Mouse (Mus musculus) MEL (cell line): ENCODE measurements at regions not wholly inside any gene's neighbourhood (a gene's known extent, or its start where the extent isn't known, plus 50 kb on each side); places are given as distances from the start of the nearest gene placed in this dataset.

ENCODE experiments used
- DNase-seq: peaks from one replicate; pipeline ENCODE4 v3.0.0; 2011; ENCODE audit warnings: low read depth, low spot score
- H3K27ac ChIP-seq: 2 replicates; pipeline ENCODE4 v1.5.1; 2012; ENCODE audit warnings: low read depth, mild to moderate bottlenecking, control low read depth, low read length, moderate library complexity; ENCODE audit not compliant: control insufficient read depth
- H3K27me3 ChIP-seq, 2 experiments: fragments of 150-350 bp in 1 of 2; sonication (generic) in 1 of 2; 2 replicates each; pipeline ENCODE4 v1.6.1; 2012; ENCODE audit warnings: low read length in 2 of 2, mild to moderate bottlenecking in 2 of 2, improper control_type of control experiment in 1 of 2, moderate library complexity in 1 of 2; ENCODE audit not compliant: insufficient read depth in 2 of 2, control insufficient read depth in 1 of 2
- H3K36me3 ChIP-seq, 2 experiments: 2 replicates each; pipeline ENCODE4 v1.6.1; 2012 to 2014; ENCODE audit warnings: low read length in 2 of 2, improper control_type of control experiment in 1 of 2, inconsistent platforms in 1 of 2, mild to moderate bottlenecking in 1 of 2; ENCODE audit not compliant: insufficient read depth in 2 of 2, control insufficient read depth in 1 of 2
- H3K4me1 ChIP-seq, 2 experiments: fragments of 150-350 bp in 1 of 2; sonication (generic) in 1 of 2; 2 replicates each; pipeline ENCODE4 v1.6.1; 2012; ENCODE audit warnings: low read length in 2 of 2, improper control_type of control experiment in 1 of 2, mild to moderate bottlenecking in 1 of 2; ENCODE audit not compliant: insufficient read depth in 2 of 2, control insufficient read depth in 1 of 2
- H3K4me3 ChIP-seq, 2 experiments: fragments of 150-350 bp in 1 of 2; sonication (generic) in 1 of 2; 2 replicates each; pipeline ENCODE4 v1.5.1; 2012; ENCODE audit warnings: low read depth in 2 of 2, low read length in 2 of 2, mild to moderate bottlenecking in 2 of 2, moderate library complexity in 2 of 2, control low read depth in 1 of 2, improper control_type of control experiment in 1 of 2; ENCODE audit not compliant: control insufficient read depth in 1 of 2, insufficient read depth in 1 of 2
- H3K79me2 ChIP-seq: 2 replicates; pipeline ENCODE4 v1.6.1; 2012; ENCODE audit warnings: mild to moderate bottlenecking, low read length, moderate library complexity; ENCODE audit not compliant: control insufficient read depth, poor library complexity, insufficient read depth
- H3K9ac ChIP-seq: 2 replicates; pipeline ENCODE4 v1.6.1; 2012; ENCODE audit warnings: low read depth, mild to moderate bottlenecking, control low read depth, low read length, moderate library complexity; ENCODE audit not compliant: control insufficient read depth, poor library complexity, severe bottlenecking
- H3K9me3 ChIP-seq: fragments of 150-350 bp; sonication (generic); replicated peaks from 2 replicates; pipeline ENCODE4 v1.6.1; 2012; ENCODE audit warnings: mild to moderate bottlenecking, low read length, improper control_type of control experiment, moderate library complexity; ENCODE audit not compliant: insufficient read depth
- CTCF ChIP-seq, 3 experiments: IDR thresholded peaks in 2 of 3; conservative IDR thresholded peaks in 1 of 3; 2 replicates each; pipeline ENCODE4 v1.5.1; 2011 to 2012; ENCODE audit warnings: low read length in 3 of 3, low read depth in 2 of 3, mild to moderate bottlenecking in 2 of 3, improper control_type of control experiment in 1 of 3, inconsistent platforms in 1 of 3, mixed read lengths in 1 of 3, moderate library complexity in 1 of 3; ENCODE audit not compliant: control insufficient read depth in 1 of 3, insufficient read depth in 1 of 3, poor library complexity in 1 of 3, severe bottlenecking in 1 of 3
- EP300 ChIP-seq, 2 experiments: IDR thresholded peaks; 2 replicates each; pipeline ENCODE4 v1.6.1; 2011; ENCODE audit warnings: improper control_type of control experiment in 2 of 2, low read length in 2 of 2, low read depth in 1 of 2, mild to moderate bottlenecking in 1 of 2
- MXI1 ChIP-seq: IDR thresholded peaks from 2 replicates; pipeline ENCODE4 v1.6.1; 2011; ENCODE audit warnings: mild to moderate bottlenecking, low read depth, low read length, improper control_type of control experiment
- MYC ChIP-seq: IDR thresholded peaks from 2 replicates; pipeline ENCODE4 v1.6.1; 2011; ENCODE audit warnings: low read depth, mild to moderate bottlenecking, low read length, improper control_type of control experiment, moderate library complexity
- NELFE ChIP-seq: IDR thresholded peaks from 2 replicates; pipeline ENCODE4 v1.6.1; 2011; ENCODE audit warnings: low read depth, low read length, improper control_type of control experiment
- SMC3 ChIP-seq: IDR thresholded peaks from 2 replicates; pipeline ENCODE4 v1.6.1; 2011; ENCODE audit warnings: low read depth, low read length, improper control_type of control experiment
- TBP ChIP-seq: IDR thresholded peaks from 2 replicates; pipeline ENCODE4 v1.8.0; 2011; ENCODE audit warnings: low read depth, low read length, improper control_type of control experiment
- ZMIZ1 ChIP-seq: IDR thresholded peaks from 2 replicates; pipeline ENCODE4 v1.6.1; 2012; ENCODE audit warnings: low read depth, mild to moderate bottlenecking, inconsistent platforms, low read length, improper control_type of control experiment, moderate library complexity
- ZNF384 ChIP-seq: IDR thresholded peaks from 2 replicates; pipeline ENCODE4 v1.6.1; 2012; ENCODE audit warnings: low read depth, mild to moderate bottlenecking, inconsistent platforms, low read length, improper control_type of control experiment

DNA sequence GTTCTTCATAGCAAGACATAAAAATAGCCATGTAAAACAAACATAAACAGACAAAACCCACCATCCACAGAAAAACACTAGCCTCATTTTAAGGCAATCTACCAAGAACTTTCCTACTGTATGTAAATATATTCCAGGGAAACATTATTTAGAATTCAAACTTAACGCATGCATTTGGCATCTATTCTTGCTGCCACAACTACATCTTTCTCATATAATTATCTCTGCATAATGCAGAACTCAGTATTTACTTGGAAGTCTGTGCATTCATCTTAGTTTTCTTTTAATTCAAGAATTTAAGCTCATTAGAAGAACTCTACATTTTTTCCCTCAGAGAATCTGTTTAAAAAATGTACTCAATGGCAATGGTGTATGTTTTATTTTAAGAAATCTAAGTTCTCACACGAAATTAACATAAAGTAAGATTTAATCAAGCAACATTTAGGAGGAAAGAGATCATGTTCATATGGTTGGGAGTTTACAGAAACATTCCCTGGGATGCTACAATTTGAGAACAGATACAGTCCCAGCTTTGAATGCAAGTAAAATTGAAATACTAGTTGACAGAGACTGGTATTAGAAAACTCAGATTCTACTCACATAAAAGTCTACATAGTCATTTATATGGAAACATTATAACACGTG is 1114.7 kb downstream of the Sorcs1 start:
- Histone ChIP-seq H3K9ac (no peak overlapping the region), H3K36me3 (no peaks in the 10 kb centered on the region), H3K4me3 (no peak overlapping the region), H3K27me3 (no peaks in the 10 kb centered on the region), H3K79me2 (no peaks in the 10 kb centered on the region), H3K9me3 (no peaks in the 10 kb centered on the region), H3K4me1 (no peaks in the 10 kb centered on the region), H3K27ac (no peak overlapping the region)
- no peak for TF ChIP-seq EP300 (IDR thresholded peaks at IDR 0.05; ENCODE audit: low read depth in 1 of 2, low read length in 2 of 2)
- no peak for TF ChIP-seq ZNF384
- no peak for TF ChIP-seq MYC
- no peak for TF ChIP-seq MXI1
- TF ChIP-seq TBP = no peak
- no peak for TF ChIP-seq NELFE
- no peak for DNase-seq

- Histone ChIP-seq H3K9me3 (no peaks in the 10 kb centered on the region), H3K4me3 (no peak overlapping the region), H3K27ac (no peak overlapping the region), H3K27me3 (no peaks in the 10 kb centered on the region), H3K36me3 (no peaks in the 10 kb centered on the region), H3K4me1 (no peaks in the 10 kb centered on the region), H3K79me2 (no peaks in the 10 kb centered on the region), H3K9ac (no peak overlapping the region)
- peak; percentile 9 for DNase-seq
- TF ChIP-seq ZMIZ1 = no peak
- TF ChIP-seq CTCF (IDR thresholded peaks at IDR 0.05 in 2 of 3, conservative IDR thresholded peaks at IDR 0.05 in 1 of 3; ENCODE audit: control insufficient read depth in 1 of 3, insufficient read depth in 1 of 3, low read depth in 2 of 3, low read length in 3 of 3, poor library complexity in 1 of 3, severe bottlenecking in 1 of 3) = peak in 2 of 3 experiments; percentile 20 to 30; a peak in 1 of 6 replicates
- TF ChIP-seq SMC3 = peak; percentile 21; the same call in 1 of the 2 replicates
Measured at GRCm38 (mm10) chr19:49539445-49540407, 1138.7 kb downstream of the Sorcs1 start.
